Mouse (Mus musculus) liver, embryonic 14.5 days (tissue): Measurements from ENCODE around the gene Ighmbp2. TPM values are rescaled to one million over a fixed set of nuclear protein-coding genes. Genes with fewer than 3 reads are reported as not detected.

Experiments used
- ATAC-seq: fragments of 200-750 bp; cut with Nextera tagmentation; 2 replicates; pipeline ENCODE4 v1.8.0; 2017; ENCODE audit warnings: moderate number of reproducible peaks, mild to moderate bottlenecking, moderate library complexity; ENCODE audit not compliant: insufficient read depth
- DNase-seq, 3 experiments: peaks; one replicate each; pipeline ENCODE4 v3.0.0-alpha.2; 2012 to 2013; ENCODE audit warnings: low read depth in 3 of 3, low spot score in 3 of 3
- H3K27ac ChIP-seq: fragments of 300-500 bp; sonication (generic); 2 replicates; pipeline ENCODE4 v1.5.1; 2014; ENCODE audit warnings: moderate library complexity, mild to moderate bottlenecking, control low read depth, inconsistent platforms
- H3K27me3 ChIP-seq: fragments of 300-500 bp; sonication (generic); 2 replicates; pipeline ENCODE4 v1.6.1; 2014; ENCODE audit warnings: mild to moderate bottlenecking, low read length, moderate library complexity; ENCODE audit not compliant: control insufficient read depth, insufficient read depth
- H3K36me3 ChIP-seq: fragments of 300-500 bp; sonication (generic); replicated peaks from 2 replicates; pipeline ENCODE4 v1.6.1; 2014; ENCODE audit warnings: low read depth; ENCODE audit not compliant: control insufficient read depth, insufficient read depth
- H3K4me1 ChIP-seq, 2 experiments: fragments of 200-500 bp in 1 of 2; fragments of 300-500 bp in 1 of 2; sonication (generic) in 1 of 2; replicated peaks; 2 replicates each; pipeline ENCODE4 v1.6.1; 2012 to 2014; ENCODE audit warnings: antibody characterized with exemption in 1 of 2, inconsistent platforms in 1 of 2, low read length in 1 of 2; ENCODE audit not compliant: control insufficient read depth in 2 of 2, insufficient read depth in 2 of 2
- H3K4me2 ChIP-seq: fragments of 300-500 bp; sonication (generic); 2 replicates; pipeline ENCODE4 v1.6.1; 2014; ENCODE audit warnings: low read depth, mild to moderate bottlenecking, control low read depth, moderate library complexity
- H3K4me3 ChIP-seq, 2 experiments: fragments of 200-500 bp in 1 of 2; fragments of 300-500 bp in 1 of 2; sonication (generic) in 1 of 2; 2 replicates each; pipeline ENCODE4 v1.5.1; 2012 to 2014; ENCODE audit warnings: low read depth in 2 of 2, low read length in 2 of 2, mild to moderate bottlenecking in 2 of 2, control low read depth in 1 of 2, inconsistent platforms in 1 of 2, moderate library complexity in 1 of 2; ENCODE audit not compliant: insufficient read depth in 1 of 2
- H3K9ac ChIP-seq: fragments of 300-500 bp; sonication (generic); replicated peaks from 2 replicates; pipeline ENCODE4 v1.6.1; 2014; ENCODE audit warnings: mild to moderate bottlenecking, control low read depth, moderate library complexity
- H3K9me3 ChIP-seq: fragments of 300-500 bp; sonication (generic); 2 replicates; pipeline ENCODE4 v1.6.1; 2016; ENCODE audit warnings: low read length, mixed read lengths; ENCODE audit not compliant: control insufficient read depth
- CTCF ChIP-seq: IDR thresholded peaks from 2 replicates; pipeline ENCODE4 v1.5.1; 2016; ENCODE audit warnings: antibody characterized with exemption, low read depth, control low read depth
- EP300 ChIP-seq: IDR thresholded peaks from 2 replicates; pipeline ENCODE4 v1.6.1; 2016; ENCODE audit warnings: antibody characterized with exemption, low read depth
- WGBS: fragments of 180-500 bp; shearing (Covaris S2); extraction: QIAGEN DNeasy Blood & Tissue Kit; methylation state at CpG from one replicate; pipeline ENCODE4 v1.1.7; 2014; ENCODE audit not compliant: insufficient replicate concordance; 5-methylcytosine and 5-hydroxymethylcytosine counted together
- polyA plus RNA-seq, 2 experiments: library from polyadenylated mRNA; depleted of rRNA in 1 of 2; stranded (reverse) in 1 of 2; unstranded in 1 of 2; fragments of >200 nt; fragmentation: Nextera tagmentation in 1 of 2; extraction: Ambion mirVana in 1 of 2; gene quantifications; 2 replicates each; pipeline versions ENCODE4 v1.2.1 to v1.2.3; 2012 to 2014

Gene Ighmbp2
- polyA plus RNA-seq, 2 experiments = 1.6 to 2.3 TPM

DNA sequence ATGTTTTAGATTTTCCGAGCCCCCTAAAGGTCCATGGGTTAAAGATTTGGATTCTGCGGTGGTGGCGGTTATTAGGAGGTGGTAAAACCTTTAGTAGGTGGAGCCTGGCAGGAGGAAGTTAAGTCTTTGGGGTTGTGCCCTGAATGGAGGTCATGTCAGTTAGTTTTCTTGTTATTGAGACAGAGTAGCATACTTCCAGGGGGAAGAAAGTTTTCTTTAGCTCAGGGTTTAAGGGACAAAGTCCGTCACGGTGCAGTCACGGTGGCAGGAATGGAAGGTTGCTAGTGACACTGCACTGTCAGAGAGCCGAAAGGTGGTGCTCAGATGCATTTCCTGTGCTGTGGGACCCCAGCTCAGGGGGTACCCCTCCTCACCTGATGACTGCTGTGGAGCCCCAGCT is 15.0 kb upstream of the Ighmbp2 start:
- Histone ChIP-seq H3K36me3 (no peaks in the 10 kb centered on the region), H3K27me3 (no peaks in the 10 kb centered on the region), H3K4me3 (no peak overlapping the region), H3K9me3 (no peaks in the 10 kb centered on the region), H3K4me1 (no peaks in the 10 kb centered on the region), H3K4me2 (no peak overlapping the region), H3K9ac (no peak overlapping the region), H3K27ac (no peak overlapping the region)
- no peak for TF ChIP-seq EP300
- no peak for TF ChIP-seq CTCF
- 71% methylated on average over 7 of the region's 7 CpGs for WGBS
- no peak for DNase-seq
- ATAC-seq = no peak

DNA sequence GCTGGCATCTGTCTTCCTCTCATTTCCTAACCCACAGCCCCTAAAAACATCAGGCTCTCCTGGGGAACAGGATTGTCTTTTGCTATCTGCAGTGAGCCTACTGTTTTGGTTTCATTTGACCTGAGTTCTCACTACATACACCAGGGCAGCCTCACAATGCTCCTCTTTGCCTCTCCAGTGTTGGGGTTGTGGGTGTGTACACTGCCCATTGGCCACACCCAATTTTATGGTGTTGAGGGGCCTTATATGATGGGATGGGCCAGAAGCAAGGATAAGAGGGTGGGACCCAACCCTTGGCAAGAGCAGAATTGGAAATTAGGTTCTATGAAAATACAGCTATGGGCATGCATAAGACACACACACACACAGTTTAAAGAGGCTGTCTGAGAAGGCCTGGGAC is 14.2 kb upstream of the Ighmbp2 start:
- DNase-seq (no peak), ATAC-seq (no peak)
- no peaks in the 10 kb centered on the region for H3K36me3 ChIP-seq
- no peak overlapping the region for H3K4me2 ChIP-seq
- no peak overlapping the region for H3K4me3 ChIP-seq
- H3K9ac ChIP-seq = no peak overlapping the region
- no peaks in the 10 kb centered on the region for H3K4me1 ChIP-seq
- TF ChIP-seq CTCF (no peak), EP300 (no peak)
- no peaks in the 10 kb centered on the region for H3K9me3 ChIP-seq
- no peaks in the 10 kb centered on the region for H3K27me3 ChIP-seq
- H3K27ac ChIP-seq = no peak overlapping the region

DNA sequence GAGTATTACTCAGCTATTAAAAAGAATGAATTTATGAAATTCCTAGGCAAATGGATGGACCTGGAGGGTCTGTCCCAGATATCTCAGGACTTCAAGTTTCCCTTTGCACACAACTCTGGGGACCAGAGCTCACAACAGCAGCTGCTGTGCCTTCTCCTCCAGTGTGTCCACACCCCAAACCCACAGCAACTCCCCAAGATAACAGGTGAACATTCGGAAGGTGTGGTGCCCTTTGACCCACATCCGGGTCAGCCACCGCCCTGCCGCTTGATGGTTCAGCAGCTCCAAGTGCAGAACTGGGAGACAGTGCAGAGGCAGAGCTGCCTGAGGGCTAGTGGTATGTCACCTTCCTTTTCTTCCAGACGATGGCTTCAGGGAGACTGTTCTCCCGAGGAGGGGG is 12.4 kb upstream of the Ighmbp2 start:
- H3K27ac ChIP-seq = no peak overlapping the region
- no peaks in the 10 kb centered on the region for H3K27me3 ChIP-seq
- 68% methylated on average over 6 of the region's 6 CpGs for WGBS
- peaks cover 2% of the 10 kb centered on the region for H3K36me3 ChIP-seq
- TF ChIP-seq EP300 (no peak), CTCF (no peak)
- ATAC-seq (no peak), DNase-seq (no peak)
- no peak overlapping the region for H3K4me3 ChIP-seq
- H3K9ac ChIP-seq = no peak overlapping the region
- no peak overlapping the region for H3K4me2 ChIP-seq
- no peaks in the 10 kb centered on the region for H3K9me3 ChIP-seq
- no peaks in the 10 kb centered on the region for H3K4me1 ChIP-seq

DNA sequence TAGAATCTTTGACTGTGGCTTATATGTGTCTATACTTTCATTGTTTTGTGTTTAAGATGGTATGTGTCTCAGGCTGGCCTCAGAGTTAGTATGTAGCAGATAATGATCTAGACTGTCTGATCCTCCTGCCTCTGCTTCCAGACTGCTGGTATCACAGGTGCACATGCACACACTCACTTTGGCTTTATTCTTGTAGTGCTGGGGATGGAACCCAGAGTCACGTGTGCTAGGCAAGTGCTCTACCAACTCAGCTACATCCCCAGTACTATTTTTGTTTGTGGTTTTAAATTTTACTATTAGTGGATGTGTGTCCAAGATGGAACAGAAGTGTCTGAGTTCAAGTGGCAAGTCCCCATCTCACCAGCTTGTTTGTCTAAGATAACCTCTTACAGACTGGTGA is 10.2 kb upstream of the Ighmbp2 start:
- no peak overlapping the region for H3K9ac ChIP-seq
- no peaks in the 10 kb centered on the region for H3K27me3 ChIP-seq
- H3K4me2 ChIP-seq = no peak overlapping the region
- TF ChIP-seq EP300 (no peak), CTCF (no peak)
- H3K27ac ChIP-seq = no peak overlapping the region
- H3K4me1 ChIP-seq = no peaks in the 10 kb centered on the region
- no peak overlapping the region for H3K4me3 ChIP-seq
- 74% methylated on average over 1 of the region's 1 CpGs for WGBS
- H3K36me3 ChIP-seq = peaks cover 15% of the 10 kb centered on the region
- ATAC-seq (no peak), DNase-seq (no peak)
- no peaks in the 10 kb centered on the region for H3K9me3 ChIP-seq

DNA sequence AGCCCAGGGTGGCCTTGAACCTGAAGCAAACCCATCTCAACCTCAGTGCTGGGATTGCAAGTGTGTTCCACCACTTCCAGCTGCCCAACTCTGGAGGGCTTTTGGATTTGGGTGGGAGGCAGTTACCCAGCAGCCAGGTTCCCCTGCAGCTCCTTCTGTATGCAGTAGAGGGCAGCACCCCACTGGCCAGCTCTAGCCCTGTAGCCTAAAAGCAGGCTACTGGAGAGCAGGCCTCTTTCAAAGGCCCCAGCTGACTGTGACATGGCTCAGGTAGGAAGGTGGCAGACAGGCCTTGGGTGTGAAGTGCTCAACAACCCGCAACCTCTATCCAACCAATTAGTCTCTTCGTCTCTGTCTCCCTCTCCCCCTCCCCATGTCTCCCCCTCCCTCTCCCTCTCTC is 9.2 kb upstream of the Ighmbp2 start:
- TF ChIP-seq EP300 (no peak), CTCF (peak; percentile 84)
- Histone ChIP-seq H3K9me3 (no peaks in the 10 kb centered on the region), H3K36me3 (peaks cover 15% of the 10 kb centered on the region), H3K4me3 (no peak overlapping the region), H3K4me1 (no peaks in the 10 kb centered on the region), H3K9ac (no peak overlapping the region), H3K27me3 (no peaks in the 10 kb centered on the region), H3K4me2 (no peak overlapping the region), H3K27ac (no peak overlapping the region)
- DNase-seq (no peak), ATAC-seq (peak; percentile 37; the same call in 1 of the 2 replicates)
- WGBS = 77% methylated on average over 2 of the region's 2 CpGs

DNA sequence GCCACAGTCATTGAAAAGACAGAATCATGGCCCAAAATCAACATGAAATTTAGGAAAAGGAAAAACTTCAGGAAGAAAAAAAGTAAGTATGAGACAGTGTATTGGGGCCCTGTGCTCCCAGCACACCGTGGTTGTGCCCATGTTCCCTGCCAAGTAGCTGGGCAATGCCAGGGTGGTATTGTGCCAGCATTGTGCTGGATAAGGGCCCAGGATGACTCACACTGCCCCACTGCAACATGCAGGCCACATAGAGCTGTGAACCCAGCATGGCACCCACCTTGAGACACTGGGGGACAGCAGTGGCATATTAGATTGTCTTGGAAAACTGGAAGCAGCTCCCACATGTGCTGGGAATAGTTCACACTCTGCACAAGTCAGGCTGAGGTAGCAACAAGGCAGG is 6.2 kb upstream of the Ighmbp2 start:
- no peak overlapping the region for H3K9ac ChIP-seq
- H3K27me3 ChIP-seq = no peaks in the 10 kb centered on the region
- TF ChIP-seq EP300 (no peak), CTCF (no peak)
- no peak overlapping the region for H3K27ac ChIP-seq
- H3K9me3 ChIP-seq = no peaks in the 10 kb centered on the region
- H3K4me3 ChIP-seq = no peak overlapping the region
- DNase-seq (no peak), ATAC-seq (no peak)
- H3K4me1 ChIP-seq = no peaks in the 10 kb centered on the region
- no peak overlapping the region for H3K4me2 ChIP-seq
- WGBS = 91% methylated on average over 1 of the region's 1 CpGs
- peaks cover 18% of the 10 kb centered on the region for H3K36me3 ChIP-seq
